Mouse (Mus musculus) hindbrain, embryonic 11.5 days (tissue): ENCODE results near the gene Lrp4. TPM values are rescaled to one million over a fixed set of nuclear protein-coding genes. Genes with fewer than 3 reads are reported as not detected.
A peak's percentile ranks its signal among the peaks of the same experiment; 100 is the strongest.

Experiments
- ATAC-seq: fragments of 200-750 bp; cut with Nextera tagmentation; 2 replicates; pipeline ENCODE4 v1.8.0; 2017; ENCODE audit warnings: mild to moderate bottlenecking, moderate TSS enrichment, moderate library complexity; ENCODE audit not compliant: low FRiP score
- DNase-seq: peaks from one replicate; pipeline ENCODE4 v3.0.0-alpha.2; 2015; ENCODE audit warnings: low spot score
- H3K27ac ChIP-seq: fragments of 300-500 bp; sonication (generic); 2 replicates; pipeline ENCODE4 v1.5.1; 2014; ENCODE audit warnings: mild to moderate bottlenecking, low read depth, low read length
- H3K27me3 ChIP-seq: fragments of 300-500 bp; sonication (generic); 2 replicates; pipeline ENCODE4 v1.6.1; 2014; ENCODE audit warnings: mild to moderate bottlenecking, low read length, moderate library complexity, mixed read lengths; ENCODE audit not compliant: control insufficient read depth, insufficient read depth
- H3K36me3 ChIP-seq: fragments of 300-500 bp; sonication (generic); 2 replicates; pipeline ENCODE4 v1.6.1; 2014; ENCODE audit warnings: mild to moderate bottlenecking, low read length, moderate library complexity, mixed read lengths; ENCODE audit not compliant: control insufficient read depth, insufficient read depth
- H3K4me1 ChIP-seq: fragments of 300-500 bp; sonication (generic); replicated peaks from 2 replicates; pipeline ENCODE4 v1.6.1; 2014; ENCODE audit warnings: low read length, mixed read lengths; ENCODE audit not compliant: control insufficient read depth, insufficient read depth
- H3K4me2 ChIP-seq: fragments of 300-500 bp; sonication (generic); replicated peaks from 2 replicates; pipeline ENCODE4 v1.6.1; 2014; ENCODE audit warnings: mild to moderate bottlenecking, low read depth, low read length
- H3K4me3 ChIP-seq: fragments of 300-500 bp; sonication (generic); 2 replicates; pipeline ENCODE4 v1.5.1; 2014; ENCODE audit warnings: low read depth, low read length
- H3K9ac ChIP-seq: fragments of 300-500 bp; sonication (generic); 2 replicates; pipeline ENCODE4 v1.6.1; 2014; ENCODE audit warnings: low read depth, low read length
- H3K9me3 ChIP-seq: fragments of 300-500 bp; sonication (generic); 2 replicates; pipeline ENCODE4 v1.6.1; 2016; ENCODE audit warnings: low read length; ENCODE audit not compliant: control insufficient read depth
- WGBS: fragments of 180-500 bp; shearing (Covaris S2); extraction: QIAGEN DNeasy Blood & Tissue Kit; methylation state at CpG from one replicate; pipeline ENCODE4 v1.1.7; 2014; 5-methylcytosine and 5-hydroxymethylcytosine counted together
- polyA plus RNA-seq: library from polyadenylated mRNA; unstranded; fragments of >200 nt; fragmentation: Nextera tagmentation; extraction: Ambion mirVana; gene quantifications from 2 replicates; pipeline ENCODE4 v1.2.1, GENCODE M21; 2014

Gene Lrp4
- 5.9 TPM in 2 replicates for polyA plus RNA-seq

DNA sequence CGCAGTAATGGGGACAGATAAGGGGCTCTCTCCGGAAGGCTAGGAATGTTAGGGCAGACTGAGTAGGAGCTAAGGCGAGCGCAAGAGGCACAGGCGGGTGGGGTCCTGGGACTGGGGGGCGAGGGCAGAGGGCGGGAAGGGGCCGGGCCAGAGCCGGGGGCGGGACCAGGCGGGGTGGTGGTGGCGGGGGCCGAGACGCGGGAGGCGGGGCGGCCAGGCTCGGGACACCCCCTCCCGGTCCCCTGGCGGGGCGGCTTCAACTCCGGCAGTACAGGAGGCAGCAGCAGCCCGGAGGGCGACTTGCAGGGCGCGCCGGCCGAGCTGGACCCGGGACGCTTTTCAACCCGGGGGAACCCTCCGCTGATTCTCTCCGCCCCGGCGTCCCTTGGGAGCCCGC lies at the start of gene Lrp4:
TSS of gene Lrp4 (plus strand) at position 253 of the 397 bp plus-strand sequence.
- H3K9me3 ChIP-seq = no peaks in the 10 kb centered on the region
- ATAC-seq (peak; percentile 72), DNase-seq (peak; percentile 65)
- 0% methylated on average over 7 of the region's 36 CpGs for WGBS
- H3K4me3 ChIP-seq = peak within 1 kb of the TSS; percentile 74
- H3K27ac ChIP-seq = peak within 1 kb of the TSS; percentile 82
- H3K4me2 ChIP-seq = peak within 1 kb of the TSS; percentile 96
- no peaks in the 10 kb centered on the region for H3K36me3 ChIP-seq
- peak within 1 kb of the TSS; percentile 89 for H3K9ac ChIP-seq
- 0 out of 2 replicates have a peak, but pooled peaks cover 5% of the 10 kb centered on the region for H3K4me1 ChIP-seq
- no peaks in the 10 kb centered on the region; the same call in 1 of the 2 replicates for H3K27me3 ChIP-seq

GRCm38 (mm10) chr2:91408031-91408430 lies 49.3 kb upstream of the Lrp4 start:
- WGBS = 84% methylated on average over 2 of the region's 2 CpGs
- H3K27ac ChIP-seq = no peak overlapping the region
- no peak overlapping the region for H3K4me3 ChIP-seq
- H3K4me1 ChIP-seq = no peaks in the 10 kb centered on the region
- no peak for ATAC-seq
- H3K9ac ChIP-seq = no peak overlapping the region
- no peak overlapping the region for H3K4me2 ChIP-seq
- no peaks in the 10 kb centered on the region for H3K36me3 ChIP-seq
- H3K9me3 ChIP-seq = no peaks in the 10 kb centered on the region
- DNase-seq = no peak
- H3K27me3 ChIP-seq = no peaks in the 10 kb centered on the region

DNA sequence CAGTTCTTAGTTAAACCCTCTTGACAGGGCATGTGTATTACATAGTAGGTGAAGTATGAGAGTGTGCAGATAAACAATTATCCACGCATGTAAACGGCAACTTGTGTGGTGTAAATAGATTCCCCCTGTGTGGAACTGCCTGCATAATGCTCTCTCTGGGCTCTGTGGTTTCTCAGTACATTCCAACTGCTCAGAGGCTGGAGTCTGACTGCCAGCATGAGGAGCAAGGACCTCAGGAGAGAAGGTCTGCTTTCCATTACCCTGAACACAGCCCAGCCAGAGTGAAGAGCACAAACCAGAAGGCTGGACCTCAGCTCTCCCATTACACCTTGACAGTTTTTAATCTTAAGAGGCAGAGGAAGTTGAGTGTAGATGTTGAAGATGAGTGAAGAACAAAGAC lies 45.8 kb upstream of the Lrp4 start:
- WGBS = 76% methylated on average over 2 of the region's 2 CpGs

GRCm38 (mm10) chr2:91412361-91412760 lies 45.0 kb upstream of the Lrp4 start:
- WGBS = 58% methylated on average over 5 of the region's 5 CpGs
- no peaks in the 10 kb centered on the region for H3K4me1 ChIP-seq

More for the DNA sequence above, 45.8 kb upstream of the Lrp4 start:
- Histone ChIP-seq H3K27ac (0 out of 2 replicates have a peak overlapping the region, but pooled peaks have one; percentile 30), H3K27me3 (no peaks in the 10 kb centered on the region), H3K9me3 (no peaks in the 10 kb centered on the region), H3K4me1 (no peaks in the 10 kb centered on the region), H3K9ac (no peak overlapping the region), H3K36me3 (no peaks in the 10 kb centered on the region), H3K4me2 (no peak overlapping the region), H3K4me3 (no peak overlapping the region)
- DNase-seq (no peak), ATAC-seq (no peak)

GRCm38 (mm10) chr2:91413811-91414210 lies 43.5 kb upstream of the Lrp4 start:
- Histone ChIP-seq H3K4me3 (no peak overlapping the region), H3K9me3 (no peaks in the 10 kb centered on the region), H3K27ac (no peak overlapping the region), H3K27me3 (no peaks in the 10 kb centered on the region), H3K4me2 (no peak overlapping the region), H3K4me1 (no peaks in the 10 kb centered on the region), H3K36me3 (no peaks in the 10 kb centered on the region), H3K9ac (no peak overlapping the region)
- ATAC-seq = no peak
- DNase-seq = no peak
- WGBS = 87% methylated on average over 1 of the region's 1 CpGs

More at GRCm38 (mm10) chr2:91412361-91412760, 45.0 kb upstream of the Lrp4 start:
- Histone ChIP-seq H3K9ac (no peak overlapping the region), H3K27me3 (no peaks in the 10 kb centered on the region), H3K9me3 (no peaks in the 10 kb centered on the region), H3K4me2 (no peak overlapping the region), H3K4me3 (no peak overlapping the region), H3K36me3 (no peaks in the 10 kb centered on the region), H3K27ac (no peak overlapping the region)
- DNase-seq (no peak), ATAC-seq (no peak)

DNA sequence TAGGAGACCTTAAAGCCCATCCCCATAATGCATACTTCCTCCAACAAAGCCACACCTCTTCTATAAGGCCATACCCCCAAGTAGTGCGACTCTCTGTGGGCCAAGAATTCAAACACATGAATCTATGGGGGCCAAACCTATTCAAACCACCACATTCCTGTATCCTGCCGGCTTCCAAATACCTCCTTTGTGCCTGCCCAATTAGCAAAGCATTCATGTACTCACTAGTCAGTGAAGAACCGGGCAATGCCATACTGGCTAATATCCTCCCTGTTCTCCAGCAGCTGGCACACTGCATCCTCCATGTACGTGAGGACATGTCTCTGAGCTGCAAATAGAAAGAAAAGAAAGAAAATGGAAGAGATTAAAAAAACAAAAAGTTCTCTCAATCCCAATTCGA lies 35.7 kb upstream of the Lrp4 start:
- no peaks in the 10 kb centered on the region for H3K27me3 ChIP-seq
- H3K4me2 ChIP-seq = no peak overlapping the region
- DNase-seq = no peak
- no peak overlapping the region for H3K4me3 ChIP-seq
- no peak overlapping the region for H3K9ac ChIP-seq
- H3K9me3 ChIP-seq = no peaks in the 10 kb centered on the region
- WGBS = 83% methylated on average over 5 of the region's 5 CpGs
- H3K36me3 ChIP-seq = no peaks in the 10 kb centered on the region
- H3K27ac ChIP-seq = no peak overlapping the region
- ATAC-seq = no peak
- H3K4me1 ChIP-seq = no peaks in the 10 kb centered on the region

DNA sequence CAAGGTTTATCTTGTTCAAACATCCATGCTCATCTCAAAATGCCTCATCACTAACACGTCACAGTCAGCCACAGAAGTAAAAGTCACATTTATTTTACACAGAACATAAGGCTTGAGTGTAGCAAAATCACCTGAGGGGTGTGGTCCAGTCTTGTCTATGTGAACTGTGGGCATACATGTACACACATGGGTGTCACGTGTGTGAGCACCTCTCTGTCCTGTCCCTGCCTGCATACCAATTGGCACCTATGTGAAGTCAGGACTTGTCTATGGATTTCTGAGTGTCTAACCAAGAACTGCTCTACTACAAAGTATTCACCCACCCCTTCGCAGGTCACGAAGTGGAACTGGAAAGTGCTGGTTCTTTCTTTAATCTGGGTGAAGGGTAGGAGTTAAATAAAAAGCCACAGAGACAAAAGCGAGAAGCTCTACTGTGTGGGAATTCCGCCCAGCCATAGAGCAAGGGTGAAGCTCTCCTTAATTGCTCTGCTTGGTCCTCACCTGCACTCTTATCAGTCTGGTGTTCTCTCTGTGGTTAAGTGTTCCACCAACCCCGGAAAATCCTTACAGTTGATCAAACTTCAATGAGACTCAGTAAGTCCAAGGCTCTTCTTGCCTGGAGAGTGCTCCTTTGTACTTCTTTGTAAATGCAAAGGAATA lies 33.1 kb upstream of the Lrp4 start:
- no peak for ATAC-seq

GRCm38 (mm10) chr2:91426321-91426720 lies 31.0 kb upstream of the Lrp4 start:
- no peak overlapping the region for H3K9ac ChIP-seq
- 88% methylated on average over 1 of the region's 1 CpGs for WGBS
- no peaks in the 10 kb centered on the region for H3K27me3 ChIP-seq
- DNase-seq (no peak), ATAC-seq (no peak)
- H3K4me2 ChIP-seq = no peak overlapping the region
- H3K4me3 ChIP-seq = no peak overlapping the region
- H3K36me3 ChIP-seq = no peaks in the 10 kb centered on the region
- no peaks in the 10 kb centered on the region for H3K9me3 ChIP-seq
- no peak overlapping the region for H3K27ac ChIP-seq
- no peaks in the 10 kb centered on the region for H3K4me1 ChIP-seq

More for the DNA sequence above, 33.1 kb upstream of the Lrp4 start:
- Histone ChIP-seq H3K4me2 (no peak overlapping the region), H3K9ac (no peak overlapping the region), H3K27ac (no peak overlapping the region), H3K27me3 (no peaks in the 10 kb centered on the region), H3K4me1 (no peaks in the 10 kb centered on the region), H3K36me3 (no peaks in the 10 kb centered on the region), H3K4me3 (no peak overlapping the region), H3K9me3 (no peaks in the 10 kb centered on the region)
- WGBS = 83% methylated on average over 7 of the region's 7 CpGs
- DNase-seq = no peak

DNA sequence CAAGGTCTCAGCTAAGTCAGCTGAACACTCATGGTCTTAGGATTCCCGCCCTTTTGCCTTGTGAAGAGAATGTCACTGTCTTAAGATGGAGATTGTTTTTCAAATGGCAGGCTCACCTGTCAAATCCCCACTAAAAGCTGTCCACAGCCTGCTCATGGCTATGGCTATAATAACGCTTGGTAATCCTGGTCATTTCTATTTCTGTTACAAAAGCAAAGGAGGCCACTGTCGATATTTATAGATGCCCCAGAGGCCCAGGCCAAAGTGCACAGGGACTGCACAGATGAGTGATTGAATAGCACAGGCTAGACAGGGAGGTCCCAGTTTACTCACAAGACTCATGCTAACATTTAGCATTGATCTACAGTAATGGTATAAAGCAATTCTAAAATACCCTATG lies 28.2 kb upstream of the Lrp4 start:
- H3K9me3 ChIP-seq = no peaks in the 10 kb centered on the region
- DNase-seq (no peak), ATAC-seq (no peak)
- H3K4me1 ChIP-seq = no peaks in the 10 kb centered on the region
- no peak overlapping the region for H3K4me3 ChIP-seq
- no peaks in the 10 kb centered on the region for H3K27me3 ChIP-seq
- H3K9ac ChIP-seq = no peak overlapping the region
- no peak overlapping the region for H3K4me2 ChIP-seq
- peak overlapping the region; percentile 70; the same call in 1 of the 2 replicates for H3K27ac ChIP-seq
- 85% methylated on average over 3 of the region's 3 CpGs for WGBS
- H3K36me3 ChIP-seq = no peaks in the 10 kb centered on the region
